In genomic region chr7:28716590-28717281, GRCm38 (mm10) we compare ENCODE assay signal across 8 mouse cellular contexts. TPM values are rescaled to one million over a fixed set of nuclear protein-coding genes. Genes with fewer than 3 reads are reported as not detected.
DNase-seq lines count a peak whose midpoint lies in the region; ATAC-seq and TF ChIP-seq lines count a peak whose summit lies in the region.

Gene Fbxo17, plus strand, starts transcription at chr7:28716804.

- intact Hi-C loops in heart, postnatal 14 days (cut with DNase I), result no loop called here

- WGBS in bone marrow, adult 2 months, result 4% methylated on average over 36 of the region's 36 CpGs
- WGBS in forebrain, embryonic 11.5 days, result 2% methylated on average over 36 of the region's 36 CpGs
- WGBS in limb, embryonic 13.5 days, result 3% methylated on average over 36 of the region's 36 CpGs
- 3% methylated on average over 35 of the region's 36 CpGs for WGBS in midbrain, embryonic 13.5 days

- no peak for DNase-seq in ES-E14 (ENCODE audit: low read depth, low spot score)
- peak; percentile 88 for DNase-seq in forebrain, embryonic 11.5 days (ENCODE audit: low spot score)
- DNase-seq in heart, postnatal 14 days, result peak; percentile 45 to 63
- DNase-seq in frontal cortex, adult 2 months (ENCODE audit: extremely low spot score in 1 of 2, low spot score in 1 of 2), result no peak

- H3K4me1 ChIP-seq in ES-E14 (ENCODE audit: control insufficient read depth in 2 of 2, insufficient read depth in 2 of 2, low read length in 2 of 2, poor library complexity in 1 of 2), result peaks cover 2 to 17% of the 10 kb centered on the region in 2 experiments; a peak in 3 of 4 replicates
- no peaks in the 10 kb centered on the region; the same call in 1 of the 2 replicates for H3K4me1 ChIP-seq in bone marrow, adult 2 months (ENCODE audit: control insufficient read depth, insufficient read depth, low read length)
- 0 out of 2 replicates have a peak, but pooled peaks cover 2% of the 10 kb centered on the region for H3K4me1 ChIP-seq in forebrain, embryonic 11.5 days (replicated peaks; ENCODE audit: control insufficient read depth, insufficient read depth, low read length)
- peaks cover 37% of the 10 kb centered on the region for H3K4me1 ChIP-seq in limb, embryonic 13.5 days
- H3K4me1 ChIP-seq in midbrain, embryonic 13.5 days (replicated peaks), result peaks cover 10% of the 10 kb centered on the region; the same call in 1 of the 2 replicates
- peaks cover 5% of the 10 kb centered on the region; the same call in 1 of the 2 replicates for H3K4me1 ChIP-seq in testis, adult 2 months (ENCODE audit: control insufficient read depth, insufficient read depth, low read length)

- H3K9me3 ChIP-seq in ES-E14 (ENCODE audit: control insufficient read depth, insufficient read depth, low read depth, low read length), result no peaks in the 10 kb centered on the region
- H3K9me3 ChIP-seq in forebrain, embryonic 11.5 days (ENCODE audit: control insufficient read depth, low read length), result no peaks in the 10 kb centered on the region
- H3K9me3 ChIP-seq in limb, embryonic 13.5 days, result no peaks in the 10 kb centered on the region
- H3K9me3 ChIP-seq in midbrain, embryonic 13.5 days, result no peaks in the 10 kb centered on the region

- H3K36me3 ChIP-seq in ES-E14 (ENCODE audit: control insufficient read depth, insufficient read depth, low read length, poor library complexity, severe bottlenecking), result no peaks in the 10 kb centered on the region
- no peaks in the 10 kb centered on the region for H3K36me3 ChIP-seq in forebrain, embryonic 11.5 days (ENCODE audit: control insufficient read depth, insufficient read depth, low read length)
- H3K36me3 ChIP-seq in limb, embryonic 13.5 days, result no peaks in the 10 kb centered on the region
- no peaks in the 10 kb centered on the region for H3K36me3 ChIP-seq in midbrain, embryonic 13.5 days
- H3K36me3 ChIP-seq in testis, adult 2 months (ENCODE audit: control insufficient read depth, insufficient read depth, low read length), result no peaks in the 10 kb centered on the region

- no peak for TF ChIP-seq POLR2A in bone marrow, adult 2 months (IDR thresholded peaks at IDR 0.05; ENCODE audit: borderline replicate concordance, control insufficient read depth, low read depth, low read length)
- TF ChIP-seq POLR2A in testis, adult 2 months (IDR thresholded peaks at IDR 0.05; ENCODE audit: control insufficient read depth, low read depth, low read length), result no peak; the same call in 1 of the 2 replicates

- H3K9ac ChIP-seq in ES-E14 (ENCODE audit: insufficient read depth, low read depth, low read length, poor library complexity, severe bottlenecking), result peak within 1 kb of the TSS; percentile 82
- H3K9ac ChIP-seq in forebrain, embryonic 11.5 days (ENCODE audit: low read length), result peak within 1 kb of the TSS; percentile 70
- peak within 1 kb of the TSS; percentile 84 for H3K9ac ChIP-seq in limb, embryonic 13.5 days
- H3K9ac ChIP-seq in midbrain, embryonic 13.5 days (replicated peaks), result peak within 1 kb of the TSS; percentile 63

- H3K4me3 ChIP-seq in ES-E14 (ENCODE audit: insufficient read depth in 1 of 2, low read depth in 1 of 2, low read length in 2 of 2, poor library complexity in 1 of 2, severe bottlenecking in 1 of 2), result peak within 1 kb of the TSS; percentile 55 to 82
- H3K4me3 ChIP-seq in bone marrow, adult 2 months (replicated peaks; ENCODE audit: control insufficient read depth, low read depth, low read length), result peak within 1 kb of the TSS; percentile 67
- peak within 1 kb of the TSS; percentile 41 for H3K4me3 ChIP-seq in forebrain, embryonic 11.5 days (ENCODE audit: low read depth, low read length)
- H3K4me3 ChIP-seq in limb, embryonic 13.5 days, result peak within 1 kb of the TSS; percentile 59
- peak within 1 kb of the TSS; percentile 43 for H3K4me3 ChIP-seq in midbrain, embryonic 13.5 days (replicated peaks)
- peak within 1 kb of the TSS; percentile 72 for H3K4me3 ChIP-seq in testis, adult 2 months (ENCODE audit: control insufficient read depth, low read depth, low read length)

- H3K27me3 ChIP-seq in forebrain, embryonic 11.5 days (ENCODE audit: control insufficient read depth, insufficient read depth, low read length), result no peaks in the 10 kb centered on the region
- H3K27me3 ChIP-seq in limb, embryonic 13.5 days, result no peaks in the 10 kb centered on the region
- 0 out of 2 replicates have a peak, but pooled peaks cover 9% of the 10 kb centered on the region for H3K27me3 ChIP-seq in midbrain, embryonic 13.5 days
- H3K27me3 ChIP-seq in testis, adult 2 months (ENCODE audit: control insufficient read depth, insufficient read depth, low read length), result peaks cover 2% of the 10 kb centered on the region; the same call in 1 of the 2 replicates

- in situ Hi-C loops in ES-E14 (cut with MboI; ENCODE audit: low sequenced_read_pairs in 2 of 2, unreplicated experiment in 2 of 2), result loop anchor here in 1 of 2 experiments (5.0 kb wide), 1 partner anchor 99 kb away; no protein-coding TSS in a partner anchor

- peak within 1 kb of the TSS; percentile 42; the same call in 1 of the 2 replicates for H3K27ac ChIP-seq in ES-E14 (ENCODE audit: insufficient read depth, low read depth, low read length, poor library complexity, severe bottlenecking)
- H3K27ac ChIP-seq in bone marrow, adult 2 months (ENCODE audit: control insufficient read depth, insufficient read depth, low read depth, low read length, poor library complexity), result peak within 1 kb of the TSS; percentile 20; the same call in 1 of the 2 replicates
- H3K27ac ChIP-seq in forebrain, embryonic 11.5 days (ENCODE audit: low read depth, low read length), result no peak within 1 kb of the TSS
- H3K27ac ChIP-seq in limb, embryonic 13.5 days, result peak within 1 kb of the TSS; percentile 79
- no peak within 1 kb of the TSS for H3K27ac ChIP-seq in midbrain, embryonic 13.5 days
- peak within 1 kb of the TSS; percentile 68; the same call in 1 of the 2 replicates for H3K27ac ChIP-seq in testis, adult 2 months (ENCODE audit: control insufficient read depth, insufficient read depth, low read depth, low read length)

- H3K4me2 ChIP-seq in forebrain, embryonic 11.5 days (ENCODE audit: low read depth, low read length, severe bottlenecking), result peak within 1 kb of the TSS; percentile 71
- H3K4me2 ChIP-seq in limb, embryonic 13.5 days (replicated peaks), result peak within 1 kb of the TSS; percentile 71
- H3K4me2 ChIP-seq in midbrain, embryonic 13.5 days (replicated peaks), result peak within 1 kb of the TSS; percentile 67

- no peak for TF ChIP-seq CTCF in bone marrow, adult 2 months (IDR thresholded peaks at IDR 0.05; ENCODE audit: control insufficient read depth, insufficient read depth, low read length)
- no peak for TF ChIP-seq CTCF in testis, adult 2 months (IDR thresholded peaks at IDR 0.05; ENCODE audit: control insufficient read depth, insufficient read depth, insufficient replicate concordance, low read depth, low read length)

- ATAC-seq in forebrain, embryonic 11.5 days (replicated peaks; ENCODE audit: low FRiP score), result peak; percentile 74
- ATAC-seq in limb, embryonic 13.5 days (ENCODE audit: low FRiP score, low read depth), result peak; percentile 82
- peak; percentile 88 for ATAC-seq in midbrain, embryonic 13.5 days

TF ChIP-seq in ES-E14, 5 proteins besides CTCF, POLR2A, EP300 and RAD21:
- TF ChIP-seq ZNF384 (IDR thresholded peaks at IDR 0.05; ENCODE audit: low read depth, low read length) (no peak), ZC3H11A (IDR thresholded peaks at IDR 0.05; ENCODE audit: borderline replicate concordance, low read depth, low read length) (no peak)

RNA-seq across cellular contexts. Expression of gene Fbxo17, which starts in this region (rescaled TPM):
- total RNA-seq in ES-E14 (2012; rRNA removed), result 5.9 and 6.6 TPM in 2 replicates
- polyA plus RNA-seq in bone marrow, adult 2 months (2011; ENCODE audit: insufficient read depth, insufficient read length, low replicate concordance, missing spikeins), result 1.4 and 3.3 TPM in 2 replicates
- polyA plus RNA-seq in forebrain, embryonic 11.5 days (2014; fragmentation: Nextera tagmentation; extraction: Ambion mirVana), result 8.3 and 9.9 TPM in 2 replicates
- under 1 TPM; 0.44 to 0.74 TPM for total RNA-seq in heart, postnatal 14 days (2021)
- polyA plus RNA-seq in limb, embryonic 13.5 days (2015; fragmentation: Nextera tagmentation; extraction: Ambion mirVana), result 31.8 and 33.9 TPM in 2 replicates
- 3.3 and 4.0 TPM in 2 replicates for polyA plus RNA-seq in midbrain, embryonic 13.5 days (2015; fragmentation: Nextera tagmentation; extraction: Ambion mirVana)
- 7.2 and 8.1 TPM in 2 replicates for polyA plus RNA-seq in testis, adult 2 months (2012; rRNA removed)
- 3.4 and 4.3 TPM in 2 replicates for polyA plus RNA-seq in frontal cortex, adult 2 months (2012; rRNA removed)

Comparison
In these comparisons a context has a peak if more than half of its experiments do, and no peak if none do; other contexts are left out.
1. Peak in DNase-seq in heart, postnatal 14 days; RNA of the gene not detected or under 1 TPM.
2. H3K27ac ChIP-seq: peak in ES-E14 (single experiment), bone marrow, adult 2 months (single experiment), limb, embryonic 13.5 days (single experiment) and testis, adult 2 months (single experiment); none in forebrain, embryonic 11.5 days (single experiment) and midbrain, embryonic 13.5 days (single experiment).
3. Peak in every context shown above with its lines, with median percentiles within 50 percentile points of each other: H3K4me3 ChIP-seq, H3K9ac ChIP-seq, ATAC-seq and H3K4me2 ChIP-seq.